ENCODE assay signal across 8 mouse cellular contexts in the genomic region with DNA sequence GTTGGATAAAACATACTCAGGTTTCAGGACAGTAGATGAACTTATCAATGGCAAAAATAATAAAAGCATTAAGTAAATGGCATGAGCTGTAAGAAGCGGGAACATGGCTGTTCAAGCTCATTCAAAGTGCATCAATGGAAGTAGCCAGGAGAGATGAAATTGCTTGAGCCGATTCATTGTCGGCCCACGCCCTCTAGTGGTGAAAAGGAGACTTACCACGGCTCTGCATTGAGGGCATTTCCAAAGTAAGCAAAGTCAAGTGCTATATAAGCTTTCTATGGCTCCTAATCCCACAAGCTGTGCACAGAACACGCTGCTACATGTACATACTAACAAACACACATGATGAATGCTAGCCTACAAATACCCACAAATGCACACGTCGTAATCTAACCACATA. TPM values are rescaled to one million over a fixed set of nuclear protein-coding genes. Genes with fewer than 3 reads are reported as not detected.
DNase-seq lines count a peak whose midpoint lies in the region; ATAC-seq lines count a peak whose summit lies in the region.

No protein-coding gene starts in this region.

- no peak overlapping the region for H3K27ac ChIP-seq in heart, embryonic 11.5 days (ENCODE audit: low read depth, low read length)
- H3K27ac ChIP-seq in intestine, embryonic 15.5 days, result no peak overlapping the region

- no peaks in the 10 kb centered on the region for H3K4me1 ChIP-seq in heart, embryonic 11.5 days (ENCODE audit: control insufficient read depth, insufficient read depth, low read length)
- no peaks in the 10 kb centered on the region for H3K4me1 ChIP-seq in intestine, embryonic 15.5 days (replicated peaks)

- H3K9me3 ChIP-seq in heart, embryonic 11.5 days (replicated peaks; ENCODE audit: control insufficient read depth, low read length), result no peaks in the 10 kb centered on the region
- no peaks in the 10 kb centered on the region for H3K9me3 ChIP-seq in intestine, embryonic 15.5 days

- WGBS in heart, embryonic 11.5 days (ENCODE audit: insufficient replicate concordance), result 21% methylated on average over 8 of the region's 8 CpGs
- 15% methylated on average over 8 of the region's 8 CpGs for WGBS in intestine, embryonic 15.5 days

- intact Hi-C loops in left cerebral cortex, postnatal 4 days (cut with DNase I), result loop anchor here (5.0 kb wide), 1 partner anchor 312 kb away; a partner anchor contains a TSS

- H3K36me3 ChIP-seq in heart, embryonic 11.5 days (ENCODE audit: control insufficient read depth, insufficient read depth, low read length), result no peaks in the 10 kb centered on the region
- H3K36me3 ChIP-seq in intestine, embryonic 15.5 days, result no peaks in the 10 kb centered on the region

- no peaks in the 10 kb centered on the region for H3K27me3 ChIP-seq in heart, embryonic 11.5 days (ENCODE audit: control insufficient read depth, insufficient read depth, low read length)
- no peaks in the 10 kb centered on the region for H3K27me3 ChIP-seq in intestine, embryonic 15.5 days (replicated peaks)

- H3K4me3 ChIP-seq in heart, embryonic 11.5 days (ENCODE audit: low read depth, low read length), result no peak overlapping the region
- H3K4me3 ChIP-seq in intestine, embryonic 15.5 days (replicated peaks), result no peak overlapping the region

- peak; percentile 90 for DNase-seq in heart, adult 11 months
- peak; percentile 47 for DNase-seq in cerebellum, adult 9-11 months
- peak; percentile 77 to 90 for DNase-seq in frontal cortex, postnatal 36 days (ENCODE audit: low spot score in 2 of 2)
- DNase-seq in left cerebral cortex, postnatal 4 days, result peak; percentile 79
- peak; percentile 36 to 59 for DNase-seq in monocyte, adult 2 months (ENCODE audit: low read depth in 1 of 2, low spot score in 2 of 2)
- DNase-seq in spleen, postnatal 10 days (ENCODE audit: low spot score in 2 of 2), result peak; percentile 30 to 70

- no peak for ATAC-seq in heart, embryonic 11.5 days (replicated peaks; ENCODE audit: insufficient number of reproducible peaks, low FRiP score, low TSS enrichment)
- ATAC-seq in intestine, embryonic 15.5 days, result peak; percentile 61

- no peak overlapping the region for H3K9ac ChIP-seq in heart, embryonic 11.5 days (ENCODE audit: low read depth, low read length)
- H3K9ac ChIP-seq in intestine, embryonic 15.5 days, result no peak overlapping the region

- H3K4me2 ChIP-seq in heart, embryonic 11.5 days, result no peak overlapping the region
- H3K4me2 ChIP-seq in intestine, embryonic 15.5 days (replicated peaks), result no peak overlapping the region

RNA-seq across cellular contexts. Expression of a gene that starts 53.6 kb away (rescaled TPM):
- 0.76 and 0.77 TPM in 2 replicates for polyA plus RNA-seq in heart, embryonic 11.5 days (2014; fragmentation: Nextera tagmentation; extraction: Ambion mirVana)
- polyA plus RNA-seq in intestine, embryonic 15.5 days (2015; fragmentation: Nextera tagmentation; extraction: Ambion mirVana), result 0.77 and 1.1 TPM in 2 replicates
- 10 to 100 TPM; 41.9 to 44.5 TPM for total RNA-seq in left cerebral cortex, postnatal 4 days (2021)
